Mouse (Mus musculus): ENCODE measurements at regions not wholly inside any gene's neighbourhood (a gene's known extent, or its start where the extent isn't known, plus 50 kb on each side); places are given as distances from the start of the nearest gene placed in this dataset.

GRCm38 (mm10) chr1:89207306-89207705, 137.1 kb downstream of the Sh3bp4 start:
- no peak for DNase-seq (ENCODE audit: extremely low read depth, insufficient read length, low spot score)

DNA sequence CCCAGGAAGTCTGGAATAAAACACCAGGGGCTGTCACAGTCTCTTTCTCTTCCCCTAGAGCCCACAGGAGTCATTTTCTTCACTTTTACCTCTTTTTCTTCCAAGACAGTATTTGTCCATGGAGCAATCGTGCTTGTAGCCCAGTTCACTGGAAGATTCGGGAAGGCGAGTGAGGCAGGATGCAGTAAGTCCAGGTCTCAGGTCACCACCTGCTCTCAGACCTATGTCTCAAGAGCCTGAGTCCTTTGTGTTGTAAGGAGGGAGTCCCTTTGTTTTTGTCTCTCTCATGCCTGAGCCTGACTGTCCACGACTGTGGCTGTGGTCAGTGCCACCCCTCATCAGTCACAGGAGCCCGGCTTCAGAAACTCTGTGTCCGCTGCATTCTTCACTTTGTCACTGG, 140.9 kb downstream of the Sh3bp4 start:
- DNase-seq (ENCODE audit: extremely low read depth, insufficient read length, low spot score) = no peak

DNA sequence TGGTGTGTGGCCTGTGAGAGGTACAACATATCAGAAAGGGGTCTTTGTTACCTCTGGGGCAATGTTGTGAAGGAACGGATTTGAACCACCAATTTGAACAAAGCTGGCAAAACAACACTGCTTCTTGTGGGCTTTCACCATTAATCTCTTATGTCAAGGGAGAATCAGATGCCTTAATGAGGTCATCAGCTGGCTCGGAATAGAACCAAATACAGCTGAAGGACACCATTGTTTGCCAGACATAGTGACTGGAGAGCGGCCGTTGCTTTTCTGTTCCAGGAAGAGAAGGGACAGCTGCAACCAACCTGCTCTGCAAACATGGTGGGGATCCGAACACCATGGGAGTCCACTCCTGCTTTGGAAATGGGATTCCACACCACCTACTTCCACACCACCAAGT, 158.2 kb downstream of the Sh3bp4 start:
- DNase-seq (ENCODE audit: extremely low read depth, insufficient read length, low spot score) = no peak

GRCm38 (mm10) chr1:89231756-89232155, 161.5 kb downstream of the Sh3bp4 start:
- peak; percentile 21 for DNase-seq (ENCODE audit: extremely low read depth, insufficient read length, low spot score)

DNA sequence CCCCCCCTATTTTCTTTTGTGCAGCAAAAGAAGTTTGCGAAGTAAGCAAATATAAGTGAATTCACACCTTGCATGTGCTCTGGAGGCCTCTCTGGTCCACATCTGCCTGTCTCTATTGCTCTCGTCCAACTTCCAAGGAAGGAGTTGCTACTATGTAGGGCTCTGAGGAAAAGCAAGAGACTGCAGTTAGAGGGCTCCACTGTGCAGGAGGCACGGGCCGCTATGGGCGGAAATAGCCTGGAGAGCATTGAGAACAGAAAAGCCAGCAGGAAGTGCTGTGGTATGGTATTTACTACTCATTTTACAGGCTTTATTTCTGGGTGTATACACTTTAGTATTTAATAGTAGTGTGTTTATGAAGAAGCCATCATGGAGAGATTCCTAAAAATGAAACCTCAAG, 162.2 kb downstream of the Sh3bp4 start:
- no peak for DNase-seq (ENCODE audit: extremely low read depth, insufficient read length, low spot score)

- DNase-seq (ENCODE audit: extremely low read depth, insufficient read length, low spot score) = no peak
Measured at GRCm38 (mm10) chr1:89234895-89235294, 164.7 kb downstream of the Sh3bp4 start.

DNA sequence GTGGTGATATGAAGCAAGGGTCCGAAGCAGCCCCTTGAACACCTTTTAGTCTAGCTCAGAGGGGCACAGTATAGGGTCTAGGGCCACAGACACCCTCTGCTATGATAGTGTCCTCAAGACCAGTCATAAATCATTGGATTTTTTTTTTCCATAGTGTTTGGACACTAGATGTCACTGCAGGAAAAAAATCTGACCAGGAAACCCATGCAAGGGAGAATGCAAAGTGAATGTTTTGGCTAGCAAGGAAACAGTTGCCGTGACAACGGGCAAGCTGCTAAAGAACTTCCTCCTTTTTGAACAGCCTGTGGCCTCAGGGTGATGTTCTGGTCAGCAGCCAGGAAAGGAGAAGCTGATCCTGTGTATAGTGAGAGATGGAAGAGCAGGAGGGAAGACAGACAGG, 165.1 kb downstream of the Sh3bp4 start:
- peak; percentile 32 for DNase-seq (ENCODE audit: extremely low read depth, insufficient read length, low spot score)

DNA sequence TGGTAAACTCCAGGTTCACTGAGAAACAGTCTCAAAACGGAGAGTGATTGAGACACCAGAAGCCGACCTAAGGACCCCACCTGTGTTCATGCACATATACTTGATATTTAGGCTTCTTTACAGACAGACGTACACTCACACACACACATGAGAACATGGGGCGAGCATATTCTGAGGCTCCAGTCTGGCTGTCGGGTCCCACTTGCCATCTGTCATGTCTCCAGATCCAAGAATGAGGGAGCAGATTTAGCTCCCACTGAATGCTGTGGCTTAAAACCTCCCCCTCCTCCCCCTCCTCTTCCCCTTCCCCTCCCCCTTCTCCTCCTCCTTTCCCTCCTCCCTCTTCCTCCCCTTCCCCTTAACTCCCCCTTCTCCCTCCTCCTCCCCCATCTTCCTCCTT, 167.5 kb downstream of the Sh3bp4 start:
- no peak for DNase-seq (ENCODE audit: extremely low read depth, insufficient read length, low spot score)

- DNase-seq (ENCODE audit: extremely low read depth, insufficient read length, low spot score) = no peak
Measured at GRCm38 (mm10) chr1:89244598-89244997, 174.4 kb downstream of the Sh3bp4 start.

DNA sequence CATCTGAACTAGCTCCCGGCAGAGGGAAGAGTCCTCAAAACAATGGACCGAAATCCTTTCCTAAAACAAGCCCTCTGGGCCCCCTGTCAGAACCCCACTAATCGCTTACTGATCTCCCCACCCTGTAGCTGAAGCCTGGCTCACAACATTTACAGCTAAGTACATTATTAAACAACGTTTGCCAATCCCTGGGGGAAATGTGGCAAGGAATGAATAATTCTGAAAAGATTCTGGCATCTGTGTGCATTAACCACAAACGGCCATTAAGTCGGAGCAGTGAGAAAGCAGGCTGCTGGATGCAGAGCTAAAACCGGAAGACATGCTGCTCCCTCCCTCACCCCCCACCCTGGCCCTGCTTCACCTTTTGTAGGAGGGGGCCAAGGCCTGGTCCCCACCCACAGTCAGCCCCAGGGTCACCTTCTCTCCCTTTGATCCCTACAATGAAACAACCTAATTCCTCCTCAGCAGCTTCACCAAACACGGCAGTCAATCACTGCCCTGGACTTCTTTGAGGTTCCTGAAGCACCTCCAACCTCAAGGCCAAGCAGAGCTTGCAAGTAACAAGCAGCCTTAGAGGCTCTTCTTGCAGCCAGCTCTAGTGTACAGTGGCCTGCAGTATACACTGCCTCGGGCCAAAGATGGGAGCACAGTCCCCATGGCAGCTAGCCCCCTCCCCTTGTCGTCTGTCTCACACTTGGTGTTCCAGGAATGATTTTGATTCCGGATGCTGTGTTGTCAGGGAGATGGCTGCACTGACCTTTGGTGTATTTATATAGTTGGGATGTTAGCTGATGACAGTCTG, 175.2 kb downstream of the Sh3bp4 start:
- peak; percentile 87 for DNase-seq (ENCODE audit: extremely low read depth, insufficient read length, low spot score)

DNA sequence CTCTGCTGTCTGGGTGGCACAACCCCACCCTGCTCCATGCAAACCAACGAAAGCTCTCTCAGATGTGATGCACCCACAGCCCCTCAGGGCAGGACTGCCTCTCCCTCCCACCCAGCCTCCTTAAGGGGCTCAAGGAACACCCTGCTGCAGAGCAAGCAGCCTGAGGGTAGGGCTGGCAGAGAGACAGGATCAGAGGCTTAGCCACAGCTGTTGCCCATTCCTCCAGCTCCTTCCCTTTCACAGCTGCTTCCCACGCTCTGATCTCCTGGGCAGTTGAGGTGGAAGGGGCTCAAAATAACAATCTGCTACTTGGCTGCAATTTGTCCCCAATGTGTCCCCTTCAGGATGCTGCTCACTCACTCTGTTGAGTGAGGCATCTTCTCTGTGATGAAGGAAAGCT, 181.5 kb downstream of the Sh3bp4 start:
- no peak for DNase-seq (ENCODE audit: extremely low read depth, insufficient read length, low spot score)

DNA sequence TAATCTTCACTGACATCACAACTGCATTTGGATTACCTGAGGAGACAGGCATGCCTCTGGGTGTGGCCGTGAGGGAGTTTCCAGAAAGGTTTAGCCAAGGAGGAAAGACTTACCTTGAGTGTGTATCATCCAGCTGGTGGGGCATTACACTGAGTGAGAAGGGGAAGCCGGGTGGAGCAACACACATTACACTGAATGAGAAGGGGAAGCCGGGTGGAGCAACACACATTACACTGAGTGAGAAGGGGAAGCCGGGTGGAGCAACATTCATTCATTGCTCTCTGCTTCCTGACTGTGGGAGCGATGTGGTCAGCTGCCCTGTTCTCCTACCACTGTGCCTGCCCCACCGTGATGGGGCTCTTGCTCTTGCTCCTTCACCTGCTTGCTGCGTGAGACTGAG, 182.3 kb downstream of the Sh3bp4 start:
- DNase-seq (ENCODE audit: extremely low read depth, insufficient read length, low spot score) = no peak

- no peak for DNase-seq (ENCODE audit: extremely low read depth, insufficient read length, low spot score)
Measured at GRCm38 (mm10) chr1:89257945-89258344, 187.7 kb downstream of the Sh3bp4 start.

GRCm38 (mm10) chr1:89265771-89266170, 188.8 kb upstream of the Agap1 start:
- peak; percentile 18 for DNase-seq (ENCODE audit: extremely low read depth, insufficient read length, low spot score)

GRCm38 (mm10) chr1:89268806-89269205, 185.8 kb upstream of the Agap1 start:
- no peak for DNase-seq (ENCODE audit: extremely low read depth, insufficient read length, low spot score)

- DNase-seq (ENCODE audit: extremely low read depth, insufficient read length, low spot score) = no peak
Measured at GRCm38 (mm10) chr1:89271743-89272142, 182.9 kb upstream of the Agap1 start.

DNA sequence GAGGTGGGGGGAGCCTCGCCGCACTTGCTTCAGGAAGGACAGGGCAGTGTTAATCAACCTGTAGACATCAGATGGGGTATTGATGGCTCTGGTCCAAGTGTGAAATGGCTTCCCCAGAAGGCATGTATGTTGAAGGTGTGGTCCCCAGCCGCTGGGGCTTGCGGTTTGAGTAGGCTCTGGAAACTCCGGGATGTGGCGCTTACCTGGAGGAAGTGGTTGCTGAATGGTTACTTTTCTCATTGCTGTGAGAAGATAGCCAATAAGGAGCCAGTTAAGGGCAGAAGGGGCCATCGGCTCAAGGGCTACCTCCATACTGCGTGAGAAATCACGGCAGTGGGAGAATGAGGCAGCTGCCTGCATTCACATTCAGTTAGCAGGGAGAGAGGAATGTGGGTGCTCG, 181.6 kb upstream of the Agap1 start:
- DNase-seq (ENCODE audit: extremely low read depth, insufficient read length, low spot score) = no peak

- no peak for DNase-seq (ENCODE audit: extremely low read depth, insufficient read length, low spot score)
Measured at GRCm38 (mm10) chr1:89273786-89274362, 180.7 kb upstream of the Agap1 start.

- no peak for DNase-seq (ENCODE audit: extremely low read depth, insufficient read length, low spot score)
Measured at GRCm38 (mm10) chr1:89279382-89279781, 175.2 kb upstream of the Agap1 start.

DNA sequence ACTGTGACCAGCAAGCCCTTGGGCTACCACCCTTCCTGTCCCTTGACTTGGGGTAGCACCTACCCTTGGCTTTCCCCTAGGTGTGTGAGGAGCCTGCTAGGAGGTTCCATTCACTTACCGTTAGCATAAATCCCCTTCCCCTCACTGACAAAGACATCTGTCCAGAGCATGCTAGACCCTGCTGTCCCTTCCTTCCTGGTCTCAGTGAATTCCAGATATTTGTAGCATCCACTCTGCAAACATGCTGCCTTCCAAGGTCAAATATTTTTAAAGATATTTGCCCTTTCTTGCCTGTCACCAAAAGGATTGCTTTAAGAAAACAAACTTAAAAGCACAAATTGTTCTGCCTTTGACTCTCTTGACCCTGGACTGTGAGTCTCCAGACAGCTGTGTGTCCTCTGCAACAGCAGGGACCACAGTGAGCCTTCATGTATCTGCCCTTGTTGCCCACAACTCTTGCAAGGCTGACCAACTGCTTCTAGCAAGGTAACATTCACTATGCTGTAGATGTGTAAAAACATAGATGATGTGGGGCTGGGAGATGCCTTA, 173.4 kb upstream of the Agap1 start:
- DNase-seq (ENCODE audit: extremely low read depth, insufficient read length, low spot score) = no peak

- no peak for DNase-seq (ENCODE audit: extremely low read depth, insufficient read length, low spot score)
Measured at GRCm38 (mm10) chr1:89285041-89285440, 169.6 kb upstream of the Agap1 start.

DNA sequence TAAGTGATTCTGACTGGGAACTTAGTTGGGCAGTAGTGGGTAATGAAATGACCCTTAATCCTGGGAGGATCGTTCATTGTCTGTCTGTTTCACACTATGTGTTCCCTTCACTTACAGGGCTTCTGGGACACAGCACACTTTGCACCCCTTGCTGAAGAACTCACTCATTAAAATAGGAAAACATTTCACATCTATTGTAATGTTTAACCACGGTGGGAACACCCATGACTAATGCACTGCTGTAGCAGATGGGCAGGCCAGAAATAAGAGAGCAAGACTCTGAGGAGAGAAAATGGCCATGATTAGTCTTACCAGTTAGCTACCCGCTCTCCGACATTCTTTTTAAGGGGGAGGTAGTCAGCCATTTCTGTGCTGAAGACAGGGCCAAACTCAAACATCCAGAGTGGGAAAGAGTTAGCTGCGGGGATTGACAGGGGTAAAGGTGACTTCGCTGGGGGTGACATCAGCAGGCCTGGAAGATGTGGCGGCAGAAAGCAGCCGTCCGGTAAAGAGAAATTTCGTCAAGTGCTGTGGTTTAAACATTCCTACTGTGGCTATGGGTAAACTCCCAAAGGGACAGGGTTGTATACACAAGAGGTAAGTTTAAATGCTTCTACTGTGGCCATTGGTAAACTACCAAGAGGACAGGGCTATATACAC, 167.3 kb upstream of the Agap1 start:
- no peak for DNase-seq (ENCODE audit: extremely low read depth, insufficient read length, low spot score)
